Mouse (Mus musculus): ENCODE results near the gene Slc25a12.

Slc25a12 gene

DNA sequence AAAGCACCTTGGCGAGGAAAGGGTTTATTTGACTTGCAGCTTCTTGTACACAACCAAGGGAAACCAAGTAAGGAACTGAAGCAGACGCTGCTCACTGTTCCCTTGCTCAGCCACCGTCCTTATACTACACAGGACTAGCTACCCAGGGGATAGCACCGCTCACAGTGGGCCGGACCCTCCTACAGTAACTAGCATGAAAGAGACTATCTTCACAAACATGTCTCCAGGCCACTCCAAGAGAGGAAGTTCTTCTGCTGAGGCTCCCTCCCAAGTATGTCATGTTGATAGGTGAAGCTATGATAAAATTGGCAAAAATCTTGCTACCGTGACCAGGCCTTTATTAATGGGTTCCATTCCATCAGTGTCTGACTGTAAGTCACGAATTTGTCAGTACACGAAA lies 98.9 kb downstream of the Slc25a12 start:
- no peak for DNase-seq (ENCODE audit: extremely low read depth, low read depth, low spot score)

DNA sequence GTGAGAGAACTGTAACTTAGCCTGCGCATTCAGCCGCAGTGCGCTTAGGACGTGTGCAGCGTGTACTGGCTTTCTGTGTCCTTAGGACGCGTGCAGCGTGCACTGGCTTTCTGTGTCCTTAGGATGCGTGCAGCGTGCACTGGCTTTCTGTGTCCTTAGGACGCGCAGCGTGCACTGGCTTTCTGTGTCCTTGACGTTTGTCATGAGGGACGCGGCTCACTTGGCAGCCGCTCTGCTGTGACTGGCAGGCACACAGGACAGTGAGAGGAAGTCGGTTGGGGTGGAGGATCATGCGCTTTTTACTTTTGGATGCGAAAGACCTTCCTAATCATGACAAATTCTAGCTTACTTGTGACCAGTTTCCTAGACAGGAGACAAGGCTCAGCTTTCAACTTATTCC lies 103.0 kb downstream of the Slc25a12 start:
- no peak for DNase-seq (ENCODE audit: extremely low read depth, low read depth, low spot score)

DNA sequence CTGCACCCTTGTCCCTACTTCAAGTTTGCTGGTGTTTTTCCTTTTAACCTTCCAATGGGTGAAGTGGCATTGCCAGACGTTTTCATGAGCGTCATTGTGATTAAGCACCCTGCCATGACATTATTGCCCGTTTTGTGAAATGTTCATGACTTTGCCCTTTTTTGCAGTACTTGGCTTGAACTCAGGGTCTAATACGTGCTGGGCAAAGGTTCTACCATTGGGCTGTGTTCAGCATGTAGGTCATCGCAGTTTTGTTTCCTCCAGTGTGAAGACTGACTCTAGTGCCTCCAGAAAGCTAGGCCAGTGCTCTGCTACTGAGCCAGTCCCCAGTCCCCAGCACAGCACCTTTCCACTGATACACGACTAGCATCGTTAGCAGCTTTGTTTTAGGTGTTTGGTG lies 111.0 kb downstream of the Slc25a12 start:
- no peak for DNase-seq (ENCODE audit: extremely low read depth, low read depth, low spot score)

DNA sequence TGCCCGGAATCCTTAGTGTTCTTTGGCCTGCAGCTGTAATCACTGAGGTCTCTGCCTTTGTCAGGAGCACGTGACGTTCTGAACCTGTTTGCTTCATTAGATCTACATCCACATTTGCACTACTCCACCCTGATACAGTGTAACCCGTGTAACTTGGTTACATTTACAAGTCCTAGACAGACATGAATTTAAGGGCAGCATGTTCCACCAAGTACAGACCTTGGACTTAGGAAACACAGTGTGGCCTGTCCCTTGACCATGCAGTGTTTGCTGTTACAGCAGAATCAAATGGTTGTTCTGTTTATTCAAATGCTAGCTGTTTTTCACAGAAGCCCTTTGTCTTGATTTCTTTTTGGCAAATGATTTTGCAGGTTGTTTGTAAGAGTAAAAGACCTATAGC lies 112.7 kb downstream of the Slc25a12 start:
- no peak for DNase-seq (ENCODE audit: extremely low read depth, low read depth, low spot score)

DNA sequence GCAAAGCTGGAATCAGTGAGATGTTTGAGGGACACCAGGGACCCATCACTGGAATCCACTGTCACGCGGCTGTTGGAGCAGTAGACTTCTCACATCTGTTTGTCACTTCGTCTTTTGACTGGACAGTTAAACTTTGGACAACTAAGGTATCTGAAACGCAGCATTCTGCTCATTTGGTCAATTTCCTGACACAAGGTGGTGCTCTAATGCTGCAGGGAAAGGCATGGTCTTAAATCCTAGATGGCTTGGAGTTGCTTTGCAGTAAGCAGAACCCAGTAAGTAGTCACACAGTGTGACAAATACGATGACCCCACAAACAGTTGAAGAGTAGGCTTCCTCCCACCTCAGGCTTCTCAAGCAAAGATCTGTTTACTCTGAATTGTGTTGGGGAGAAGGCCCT lies 116.7 kb downstream of the Slc25a12 start:
- DNase-seq (ENCODE audit: extremely low read depth, low read depth, low spot score) = no peak

DNA sequence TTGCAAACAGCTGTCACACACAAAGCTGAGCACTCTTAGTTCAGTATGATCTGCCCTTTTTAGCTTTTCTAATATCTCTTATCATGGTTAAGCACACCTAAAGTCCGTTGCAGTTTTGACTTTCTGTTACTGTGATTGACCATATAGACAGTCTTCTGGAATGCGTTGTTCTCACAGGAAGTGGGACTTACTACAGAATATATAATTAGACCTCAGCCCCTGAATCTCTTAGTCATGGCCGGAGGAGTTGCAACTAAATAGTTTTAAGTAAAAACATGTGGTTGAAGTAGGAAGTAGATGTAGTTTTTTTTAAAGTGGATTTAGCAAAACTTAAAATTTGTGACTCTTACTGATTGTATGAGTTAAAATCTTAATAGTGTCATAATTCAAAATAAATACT lies 119.5 kb downstream of the Slc25a12 start:
- no peak for DNase-seq (ENCODE audit: extremely low read depth, low read depth, low spot score)

DNA sequence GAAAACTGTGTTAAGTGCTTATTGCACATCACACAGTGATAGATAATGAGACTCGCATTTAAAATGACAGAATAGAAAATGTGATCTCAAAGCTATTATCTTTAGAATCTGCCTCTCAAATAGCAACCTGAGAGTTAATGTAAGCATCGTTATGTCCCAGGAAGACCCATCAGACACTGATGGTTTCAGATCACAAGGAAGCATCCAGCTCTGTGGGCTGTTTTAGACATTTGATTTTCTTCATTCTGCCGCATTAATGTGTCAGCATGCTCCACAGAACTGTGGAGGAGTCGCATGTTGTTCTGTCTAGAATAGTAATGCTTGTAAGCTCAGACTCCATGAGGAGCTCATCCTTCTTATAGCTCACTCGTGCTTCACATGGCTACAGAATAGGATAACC lies 121.5 kb downstream of the Slc25a12 start:
- DNase-seq (ENCODE audit: extremely low read depth, low read depth, low spot score) = no peak

DNA sequence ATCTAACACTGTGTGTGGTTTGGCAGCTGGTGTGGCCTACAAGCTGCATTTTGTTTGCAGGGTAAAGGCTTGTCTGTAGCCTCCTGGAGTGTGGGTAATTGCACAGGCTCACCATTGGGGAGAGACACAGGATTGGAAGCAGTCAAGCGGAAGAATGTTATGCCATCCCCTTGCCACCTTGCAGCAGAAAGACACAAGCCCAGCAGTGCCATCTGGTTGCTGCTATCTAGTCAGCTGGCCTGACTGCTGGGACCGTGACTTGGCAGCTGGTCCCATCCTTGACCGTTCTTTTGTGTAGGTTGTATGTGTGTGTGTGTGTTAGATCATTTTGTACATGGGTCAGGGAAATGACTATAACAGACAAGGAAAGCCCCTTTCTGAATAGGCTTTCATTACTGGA lies 122.1 kb downstream of the Slc25a12 start:
- DNase-seq (ENCODE audit: extremely low read depth, low read depth, low spot score) = no peak

DNA sequence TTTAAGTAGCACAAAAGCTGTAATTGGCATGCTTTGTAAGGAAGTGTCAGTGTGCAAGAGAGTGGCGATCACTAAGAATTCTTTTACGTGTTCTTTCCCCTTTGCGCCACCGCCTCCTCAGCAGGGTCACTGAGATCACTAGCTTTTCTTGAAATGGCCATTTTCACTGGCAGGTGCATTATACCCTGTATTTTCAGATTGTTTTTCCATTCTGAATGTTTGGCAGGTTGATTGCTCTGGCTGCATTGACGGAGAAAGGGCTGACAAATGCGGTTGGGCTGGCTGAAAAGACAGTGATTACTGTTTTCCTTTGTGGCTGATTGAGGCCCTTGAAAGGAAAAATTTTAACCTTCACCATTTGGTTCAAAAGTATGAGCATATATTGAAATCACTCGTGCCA lies 122.7 kb downstream of the Slc25a12 start:
- no peak for DNase-seq (ENCODE audit: extremely low read depth, low read depth, low spot score)

DNA sequence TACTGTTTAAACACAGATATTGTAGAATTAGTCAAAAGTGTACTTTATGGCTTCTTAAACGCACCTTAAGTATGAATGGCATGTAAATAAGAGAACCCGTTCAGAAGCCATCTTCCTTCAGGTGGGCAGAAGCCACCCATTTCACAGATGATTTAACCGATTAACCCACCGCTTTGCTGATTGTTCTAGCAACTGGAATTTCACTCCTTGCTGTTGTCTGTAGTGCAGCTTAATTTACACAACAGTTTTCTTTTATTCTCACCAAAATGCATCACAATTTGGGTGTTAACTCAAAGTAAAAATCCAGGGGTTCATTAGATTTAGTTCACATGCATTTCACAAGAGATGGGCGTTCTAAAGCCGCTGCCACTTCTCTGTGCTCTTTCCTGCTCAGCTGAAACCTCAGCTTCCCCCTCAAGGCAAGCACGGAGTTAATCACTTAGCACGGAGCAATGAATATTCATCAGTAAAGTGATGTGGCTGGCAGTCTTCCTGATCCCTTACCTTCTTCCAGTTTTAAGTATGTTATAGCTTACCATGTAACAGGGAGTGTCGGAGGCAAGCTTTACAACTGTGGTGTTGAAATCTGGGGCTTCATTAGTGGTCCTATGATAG lies 124.4 kb downstream of the Slc25a12 start:
- DNase-seq (ENCODE audit: extremely low read depth, low read depth, low spot score) = no peak

DNA sequence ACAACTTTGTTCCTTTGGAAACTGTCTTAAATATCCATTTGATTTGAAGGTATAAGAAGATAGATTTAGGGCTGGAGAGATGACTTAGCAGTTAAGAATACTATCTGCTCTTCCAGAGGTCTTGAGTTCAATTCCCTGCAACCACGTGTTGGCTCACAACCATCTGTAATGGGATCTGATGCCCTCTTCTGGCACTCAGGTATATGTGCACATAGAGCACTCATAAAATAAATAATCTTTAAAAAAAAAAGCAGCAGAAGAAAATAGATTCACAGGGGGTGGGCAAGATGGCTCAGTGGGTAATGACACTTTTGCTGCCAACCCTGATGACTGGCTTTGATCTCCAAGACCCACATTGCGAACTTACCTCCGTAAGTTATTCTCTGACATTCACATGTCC lies 125.4 kb downstream of the Slc25a12 start:
- DNase-seq (ENCODE audit: extremely low read depth, low read depth, low spot score) = no peak

DNA sequence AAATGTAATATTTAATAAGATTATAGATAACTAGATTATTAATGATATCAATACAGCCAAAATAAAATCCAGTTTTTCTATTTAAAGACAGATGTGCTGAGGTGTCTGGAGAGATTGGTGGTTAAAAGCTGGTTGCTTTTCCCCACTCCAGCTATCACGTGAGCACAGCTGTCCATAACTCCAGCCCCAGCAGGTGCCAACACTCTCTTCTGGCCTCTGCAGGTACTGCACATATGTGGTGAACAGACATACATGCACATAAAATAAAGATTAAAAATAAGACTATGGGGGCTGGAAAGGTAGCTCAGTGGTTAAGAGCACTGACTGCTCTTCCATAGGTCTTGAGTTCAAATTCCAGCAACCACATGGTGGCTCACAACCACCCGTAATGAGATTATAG lies 126.0 kb downstream of the Slc25a12 start:
- DNase-seq (ENCODE audit: extremely low read depth, low read depth, low spot score) = no peak

DNA sequence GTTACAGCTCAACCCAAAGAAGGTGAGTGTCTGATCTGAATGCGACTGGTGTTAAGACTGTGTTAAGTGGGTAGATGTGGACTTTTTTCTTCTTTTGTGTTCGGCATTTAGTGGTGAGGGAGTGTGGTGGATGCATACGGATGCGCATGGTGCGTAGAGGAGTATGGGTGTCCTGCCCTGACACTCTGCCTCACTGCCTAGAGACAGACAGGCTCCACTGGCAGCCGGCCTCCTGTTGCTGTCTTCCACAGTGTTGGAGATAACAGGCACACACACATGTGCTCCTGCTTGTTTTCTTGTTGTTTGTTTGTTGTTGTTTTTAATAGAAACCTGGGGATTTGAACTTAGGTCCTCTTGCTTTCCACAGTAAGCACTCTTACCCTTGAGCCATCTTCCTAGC lies 131.5 kb downstream of the Slc25a12 start:
- no peak for DNase-seq (ENCODE audit: extremely low read depth, low read depth, low spot score)

DNA sequence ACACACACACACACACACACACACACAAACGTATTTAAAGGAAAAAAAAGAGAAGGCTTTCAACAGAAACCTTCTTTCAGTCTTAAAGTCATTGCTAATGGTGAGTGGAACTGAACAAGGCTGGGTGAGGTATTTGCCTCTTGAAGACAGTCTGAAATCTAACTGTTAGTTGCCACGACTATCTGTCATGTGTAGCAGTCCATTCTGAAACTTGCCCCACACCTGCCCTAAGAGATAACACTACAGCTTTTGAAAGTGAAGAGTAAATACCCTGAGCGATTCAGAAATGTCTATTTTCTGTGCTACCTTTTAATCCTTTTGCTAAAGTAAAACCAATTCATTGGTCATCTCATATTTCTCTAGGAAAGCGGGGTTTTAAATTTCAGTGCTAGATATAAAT lies 132.1 kb downstream of the Slc25a12 start:
- DNase-seq (ENCODE audit: extremely low read depth, low read depth, low spot score) = no peak

DNA sequence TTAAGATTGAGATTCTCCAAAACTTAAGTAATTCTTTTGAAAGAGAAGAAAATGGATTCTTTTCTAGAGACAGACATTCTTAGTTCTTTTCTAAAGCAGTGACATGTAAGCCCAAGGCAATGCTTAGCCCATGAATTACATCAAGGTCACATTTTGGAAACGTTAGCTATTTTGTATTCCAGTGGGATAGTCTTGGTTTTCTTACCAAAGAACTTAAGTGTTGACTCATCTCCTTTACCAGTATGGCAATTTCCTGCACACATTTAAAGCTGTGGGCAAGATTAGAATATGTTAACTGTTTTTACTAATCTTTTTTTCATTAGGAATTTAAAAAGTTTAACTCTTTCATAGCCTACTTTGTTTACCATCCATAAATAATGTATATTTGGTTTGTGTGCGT lies 134.6 kb downstream of the Slc25a12 start:
- DNase-seq (ENCODE audit: extremely low read depth, low read depth, low spot score) = no peak

DNA sequence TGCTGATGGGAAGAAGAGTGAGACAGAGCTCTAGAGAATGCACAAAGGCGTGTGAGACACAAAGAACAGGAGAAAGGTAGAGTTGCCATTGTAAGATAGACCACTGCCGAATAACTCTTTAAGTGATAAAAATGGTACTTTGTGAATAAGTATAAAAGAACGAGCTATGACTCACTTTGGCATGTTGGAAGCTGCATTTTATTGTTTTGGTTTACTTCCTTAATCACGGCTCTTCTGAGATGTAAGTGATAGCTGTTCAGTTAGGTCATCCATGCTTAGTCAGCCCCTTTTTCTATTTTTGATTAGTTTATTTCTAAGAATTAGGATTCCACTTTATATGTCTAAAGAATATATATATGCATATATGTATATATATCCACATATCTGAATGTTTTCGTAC lies 135.6 kb downstream of the Slc25a12 start:
- DNase-seq (ENCODE audit: extremely low read depth, low read depth, low spot score) = no peak

DNA sequence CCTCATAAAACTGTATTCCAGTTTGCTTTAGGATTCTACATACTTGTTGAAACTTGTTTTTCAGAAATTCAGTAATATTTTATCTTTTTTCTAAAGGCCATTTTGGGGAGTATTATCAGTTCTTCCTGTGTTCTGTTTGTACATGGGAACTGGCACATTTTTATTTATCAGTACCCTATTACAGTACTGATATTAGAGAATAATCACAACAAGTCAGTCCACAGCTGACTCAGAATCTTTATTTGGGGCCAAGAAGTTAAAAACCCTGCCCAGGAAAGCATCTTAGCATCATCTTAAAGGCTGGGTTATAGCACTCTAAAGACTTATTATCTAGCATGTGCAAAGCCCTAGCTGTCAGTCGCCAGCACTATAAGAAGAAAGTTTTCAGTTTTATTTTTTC lies 137.9 kb downstream of the Slc25a12 start:
- DNase-seq (ENCODE audit: extremely low read depth, low read depth, low spot score) = no peak

DNA sequence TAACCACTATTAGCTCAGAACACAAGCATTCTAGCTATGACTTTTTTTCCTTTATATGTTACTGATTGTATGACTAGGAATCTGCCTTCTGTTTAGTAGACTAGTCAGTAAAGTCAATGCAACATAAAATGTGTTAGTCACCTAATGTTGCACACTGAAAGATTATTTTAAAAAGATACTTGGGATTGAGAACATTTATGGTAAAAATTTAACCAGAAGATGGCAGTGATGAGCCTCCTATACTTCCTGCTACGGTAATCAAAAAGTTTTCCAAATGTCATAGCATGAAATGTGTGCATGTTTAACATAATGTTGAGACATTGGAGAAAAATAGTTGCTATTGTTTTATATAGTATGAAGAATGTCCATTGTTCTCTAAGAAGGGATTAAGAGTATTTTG lies 140.2 kb downstream of the Slc25a12 start:
- no peak for DNase-seq (ENCODE audit: extremely low read depth, low read depth, low spot score)
